Mouse (Mus musculus): ENCODE measurements at regions not wholly inside any gene's neighbourhood (a gene's known extent, or its start where the extent isn't known, plus 50 kb on each side); places are given as distances from the start of the nearest gene placed in this dataset.

GRCm38 (mm10) chr2:128235127-128235526 lies 109.3 kb downstream of the Bcl2l11 start:
- TF ChIP-seq CEBPB (IDR thresholded peaks at IDR 0.05; ENCODE audit: insufficient read depth, poor library complexity, severe bottlenecking) = no peak
- TF ChIP-seq TCF12 (IDR thresholded peaks at IDR 0.05; ENCODE audit: insufficient read depth, poor library complexity, severe bottlenecking) = no peak
- no peak for TF ChIP-seq SRF (IDR thresholded peaks at IDR 0.05; ENCODE audit: control insufficient read depth, insufficient read length, low read depth)
- no peak for TF ChIP-seq MAX (IDR thresholded peaks at IDR 0.05; ENCODE audit: low read depth)
- TF ChIP-seq MYOG (IDR thresholded peaks at IDR 0.05; ENCODE audit: control insufficient read depth in 1 of 3, insufficient read depth in 1 of 3, insufficient read length in 2 of 3, low read depth in 2 of 3) = no peak
- no peak for TF ChIP-seq USF1 (IDR thresholded peaks at IDR 0.05; ENCODE audit: low read depth)
- Histone ChIP-seq H3K79me2 (ENCODE audit: control insufficient read depth, insufficient read depth) (no peaks in the 10 kb centered on the region), H3K4me2 (ENCODE audit: low read depth) (no peak overlapping the region), H3K4me3 (no peak overlapping the region), H3K36me3 (ENCODE audit: control insufficient read depth, insufficient read depth) (no peaks in the 10 kb centered on the region), H3K27me3 (ENCODE audit: control insufficient read depth, insufficient read depth, insufficient read length) (no peaks in the 10 kb centered on the region), H3ac (ENCODE audit: control insufficient read depth, insufficient read length) (no peak overlapping the region)

DNA sequence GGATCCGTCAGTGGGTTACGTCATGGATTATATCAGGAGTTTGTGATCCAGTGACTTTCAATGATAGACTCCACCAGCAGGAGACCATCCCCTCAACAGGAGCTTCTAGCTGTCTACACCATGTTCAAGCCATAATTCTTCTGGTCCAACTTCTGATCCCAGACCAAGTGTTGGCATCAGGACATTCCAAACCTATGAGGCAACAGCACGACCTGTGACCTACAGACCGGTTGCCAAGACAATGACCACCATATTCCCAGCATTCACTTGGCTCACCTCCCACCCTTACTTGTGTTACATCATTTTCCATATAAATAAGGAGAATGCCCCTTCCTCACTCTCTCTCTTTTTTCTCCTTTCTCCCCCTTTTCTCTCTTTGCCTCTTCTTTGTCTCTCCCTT lies 113.6 kb downstream of the Bcl2l11 start:
- Histone ChIP-seq H3K4me3 (no peak overlapping the region), H3ac (ENCODE audit: control insufficient read depth, insufficient read length) (no peak overlapping the region), H3K4me2 (ENCODE audit: low read depth) (no peak overlapping the region), H3K27me3 (ENCODE audit: control insufficient read depth, insufficient read depth, insufficient read length) (no peaks in the 10 kb centered on the region), H3K79me2 (ENCODE audit: control insufficient read depth, insufficient read depth) (no peaks in the 10 kb centered on the region), H3K36me3 (ENCODE audit: control insufficient read depth, insufficient read depth) (no peaks in the 10 kb centered on the region)
- TF ChIP-seq USF1 (IDR thresholded peaks at IDR 0.05; ENCODE audit: low read depth) (no peak), MYOG (IDR thresholded peaks at IDR 0.05; ENCODE audit: control insufficient read depth in 1 of 3, insufficient read depth in 1 of 3, insufficient read length in 2 of 3, low read depth in 2 of 3) (no peak), POLR2A (IDR thresholded peaks at IDR 0.05; ENCODE audit: insufficient read length, low read depth) (no peak), SRF (IDR thresholded peaks at IDR 0.05; ENCODE audit: control insufficient read depth, insufficient read length, low read depth) (no peak)

DNA sequence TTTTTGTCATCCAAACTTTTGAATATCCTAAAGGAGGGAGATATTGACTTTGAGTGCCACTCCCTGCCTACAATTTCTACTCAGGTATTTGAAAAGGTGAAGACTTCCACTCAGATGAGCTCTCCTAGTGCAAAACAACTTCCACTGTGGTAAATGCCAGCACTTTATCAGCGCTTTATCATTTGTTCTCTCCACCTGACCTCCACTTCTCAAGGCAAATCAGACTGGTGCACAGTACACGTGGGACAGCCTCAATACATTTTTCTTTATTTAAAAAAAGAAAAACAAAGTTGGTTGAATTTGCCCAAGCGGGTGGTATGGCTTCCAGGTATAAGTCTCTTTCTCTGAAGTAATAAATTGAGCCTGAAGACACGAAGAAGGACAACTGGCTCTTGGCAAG lies 114.2 kb downstream of the Bcl2l11 start:
- TF ChIP-seq MYOD1 (IDR thresholded peaks at IDR 0.05; ENCODE audit: control insufficient read depth in 1 of 3, insufficient read length in 2 of 3, low read depth in 2 of 3) (no peak), SRF (IDR thresholded peaks at IDR 0.05; ENCODE audit: control insufficient read depth, insufficient read length, low read depth) (no peak), POLR2A (IDR thresholded peaks at IDR 0.05; ENCODE audit: insufficient read length, low read depth) (no peak), POLR2AphosphoS2 (IDR thresholded peaks at IDR 0.05; ENCODE audit: insufficient read length, low read depth) (no peak), CEBPB (IDR thresholded peaks at IDR 0.05; ENCODE audit: insufficient read depth, poor library complexity, severe bottlenecking) (no peak), MYOG (IDR thresholded peaks at IDR 0.05; ENCODE audit: control insufficient read depth in 1 of 3, insufficient read depth in 1 of 3, insufficient read length in 2 of 3, low read depth in 2 of 3) (no peak), MAX (IDR thresholded peaks at IDR 0.05; ENCODE audit: low read depth) (no peak), TCF3 (IDR thresholded peaks at IDR 0.05; ENCODE audit: insufficient read length, low read depth) (no peak), USF1 (IDR thresholded peaks at IDR 0.05; ENCODE audit: low read depth) (no peak), E2F4 (IDR thresholded peaks at IDR 0.05; ENCODE audit: insufficient read depth) (no peak), REST (IDR thresholded peaks at IDR 0.05; ENCODE audit: insufficient read depth, insufficient read length) (no peak), TCF12 (IDR thresholded peaks at IDR 0.05; ENCODE audit: insufficient read depth, poor library complexity, severe bottlenecking) (no peak)
- H3K79me2 ChIP-seq (ENCODE audit: control insufficient read depth, insufficient read depth) = no peaks in the 10 kb centered on the region
- H3K4me2 ChIP-seq (ENCODE audit: low read depth) = peak overlapping the region; percentile 72
- H3K27me3 ChIP-seq (ENCODE audit: control insufficient read depth, insufficient read depth, insufficient read length) = no peaks in the 10 kb centered on the region
- H3K36me3 ChIP-seq (ENCODE audit: control insufficient read depth, insufficient read depth) = no peaks in the 10 kb centered on the region
- H3K4me3 ChIP-seq = no peak overlapping the region
- no peak overlapping the region for H3ac ChIP-seq (ENCODE audit: control insufficient read depth, insufficient read length)

DNA sequence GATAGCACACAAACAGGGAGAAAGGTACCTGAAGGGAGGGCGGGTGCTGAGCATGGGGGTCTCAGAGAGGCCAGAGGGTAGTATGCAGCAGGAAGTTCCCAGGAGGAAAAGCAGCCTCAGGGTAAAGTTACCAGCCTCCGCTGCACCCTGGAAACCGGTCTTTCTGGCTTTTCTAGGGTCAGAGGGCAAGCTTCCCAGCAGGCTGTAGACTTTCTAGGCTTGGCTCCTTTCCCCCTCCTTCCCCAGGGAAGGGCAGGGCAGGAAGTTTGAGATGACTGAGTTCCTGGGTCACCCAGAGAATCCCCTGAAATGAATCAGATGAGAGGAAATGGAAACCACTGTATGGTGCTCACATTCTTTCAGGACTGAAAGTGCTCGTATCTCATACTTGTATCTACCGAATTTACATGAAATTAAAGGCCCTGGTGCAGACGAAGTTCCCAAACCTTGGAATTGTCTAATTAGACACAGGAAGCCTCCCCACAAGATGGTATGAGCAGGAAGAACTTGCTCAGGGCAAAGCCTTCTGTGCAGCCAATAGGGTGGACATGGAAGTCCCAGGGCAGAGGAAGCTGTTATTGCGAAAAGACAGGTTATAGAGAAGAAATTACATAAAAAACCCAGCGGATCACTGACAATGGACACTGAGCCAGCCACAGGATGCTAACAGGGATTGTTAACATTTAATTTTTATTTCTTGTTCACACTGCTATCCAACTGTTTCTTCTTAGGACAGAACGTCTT lies 114.9 kb downstream of the Bcl2l11 start:
- H3K4me3 ChIP-seq = no peak overlapping the region
- no peaks in the 10 kb centered on the region for H3K79me2 ChIP-seq (ENCODE audit: control insufficient read depth, insufficient read depth)
- H3ac ChIP-seq (ENCODE audit: control insufficient read depth, insufficient read length) = no peak overlapping the region
- H3K36me3 ChIP-seq (ENCODE audit: control insufficient read depth, insufficient read depth) = no peaks in the 10 kb centered on the region
- no peaks in the 10 kb centered on the region for H3K27me3 ChIP-seq (ENCODE audit: control insufficient read depth, insufficient read depth, insufficient read length)
- TF ChIP-seq SRF (IDR thresholded peaks at IDR 0.05; ENCODE audit: control insufficient read depth, insufficient read length, low read depth) (no peak), USF1 (IDR thresholded peaks at IDR 0.05; ENCODE audit: low read depth) (no peak), POLR2A (IDR thresholded peaks at IDR 0.05; ENCODE audit: insufficient read length, low read depth) (no peak), POLR2AphosphoS2 (IDR thresholded peaks at IDR 0.05; ENCODE audit: insufficient read length, low read depth) (no peak), E2F4 (IDR thresholded peaks at IDR 0.05; ENCODE audit: insufficient read depth) (no peak), TCF3 (IDR thresholded peaks at IDR 0.05; ENCODE audit: insufficient read length, low read depth) (no peak), MYOG (IDR thresholded peaks at IDR 0.05; ENCODE audit: control insufficient read depth in 1 of 3, insufficient read depth in 1 of 3, insufficient read length in 2 of 3, low read depth in 2 of 3) (no peak), CEBPB (IDR thresholded peaks at IDR 0.05; ENCODE audit: insufficient read depth, poor library complexity, severe bottlenecking) (no peak), TCF12 (IDR thresholded peaks at IDR 0.05; ENCODE audit: insufficient read depth, poor library complexity, severe bottlenecking) (no peak), MYOD1 (IDR thresholded peaks at IDR 0.05; ENCODE audit: control insufficient read depth in 1 of 3, insufficient read length in 2 of 3, low read depth in 2 of 3) (no peak), MAX (IDR thresholded peaks at IDR 0.05; ENCODE audit: low read depth) (no peak)
- peak overlapping the region; percentile 72 for H3K4me2 ChIP-seq (ENCODE audit: low read depth)

- Histone ChIP-seq H3K27me3 (ENCODE audit: control insufficient read depth, insufficient read depth, insufficient read length) (no peaks in the 10 kb centered on the region), H3K4me2 (ENCODE audit: low read depth) (peak overlapping the region; percentile 72), H3K36me3 (ENCODE audit: control insufficient read depth, insufficient read depth) (no peaks in the 10 kb centered on the region), H3K4me3 (no peak overlapping the region), H3K79me2 (ENCODE audit: control insufficient read depth, insufficient read depth) (no peaks in the 10 kb centered on the region), H3ac (ENCODE audit: control insufficient read depth, insufficient read length) (no peak overlapping the region)
- no peak for TF ChIP-seq E2F4 (IDR thresholded peaks at IDR 0.05; ENCODE audit: insufficient read depth)
- no peak for TF ChIP-seq REST (IDR thresholded peaks at IDR 0.05; ENCODE audit: insufficient read depth, insufficient read length)
These were observed 115.4 kb downstream of the Bcl2l11 start for GRCm38 (mm10) chr2:128241280-128241665.
